Mouse (Mus musculus) kidney, adult 2 months (tissue): ENCODE measurements around the gene Dctd.

Experiments
- CTCF ChIP-seq: fragments of 200-500 bp; conservative IDR thresholded peaks from 2 replicates; pipeline ENCODE4 v1.5.1; 2011; ENCODE audit warnings: low read depth, mild to moderate bottlenecking, control low read depth, low read length, moderate library complexity, mixed read lengths; ENCODE audit not compliant: insufficient read depth, insufficient read length
- POLR2A ChIP-seq: fragments of 200-500 bp; IDR thresholded peaks from one replicate; pipeline ENCODE4 v1.6.1; 2011; ENCODE audit warnings: low read depth, low read length, control low read depth

DNA sequence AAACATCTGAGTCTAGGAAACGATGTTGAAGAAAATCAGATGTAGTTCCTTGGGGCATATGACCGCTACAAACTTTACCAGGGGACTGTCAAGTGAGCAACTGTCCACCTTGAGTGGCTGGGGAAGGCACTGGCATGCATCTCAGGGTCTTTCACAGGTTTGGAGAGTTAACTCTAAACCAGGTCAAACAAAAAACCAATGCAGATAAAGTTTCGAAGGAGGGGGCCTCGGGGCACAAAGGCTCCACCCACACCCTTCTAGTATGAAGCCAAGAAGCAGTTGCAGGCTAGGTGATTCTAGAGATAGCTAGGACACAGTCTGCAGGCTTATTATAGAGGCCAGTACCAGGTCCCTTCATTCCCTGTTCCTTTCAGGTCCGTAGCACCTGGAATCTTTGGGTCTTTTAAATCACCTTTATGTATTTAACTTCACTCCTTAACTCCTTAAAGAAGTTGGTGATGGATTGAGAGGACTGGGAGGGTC is 10.5 kb downstream of the Dctd start:
- no peak for TF ChIP-seq CTCF
- TF ChIP-seq POLR2A = no peak
